Mouse (Mus musculus) liver, embryonic 15.5 days (tissue): ENCODE measurements around the gene Cenpn. TPM values are rescaled to one million over a fixed set of nuclear protein-coding genes. Genes with fewer than 3 reads are reported as not detected.

Experiments used
- ATAC-seq: fragments of 200-750 bp; cut with Nextera tagmentation; 2 replicates; pipeline ENCODE4 v1.8.0; 2017; ENCODE audit warnings: moderate number of reproducible peaks, mild to moderate bottlenecking, moderate library complexity; ENCODE audit not compliant: insufficient read depth
- H3K27ac ChIP-seq: fragments of 300-500 bp; sonication (generic); replicated peaks from 2 replicates; pipeline ENCODE4 v1.5.1; 2015; ENCODE audit warnings: mild to moderate bottlenecking, inconsistent platforms
- H3K27me3 ChIP-seq: fragments of 300-500 bp; sonication (generic); 2 replicates; pipeline ENCODE4 v1.6.1; 2015; ENCODE audit warnings: mild to moderate bottlenecking, inconsistent platforms
- H3K36me3 ChIP-seq: fragments of 300-500 bp; sonication (generic); replicated peaks from 2 replicates; pipeline ENCODE4 v1.6.1; 2015; ENCODE audit warnings: moderate library complexity, mild to moderate bottlenecking, inconsistent platforms
- H3K4me1 ChIP-seq: fragments of 300-500 bp; sonication (generic); replicated peaks from 2 replicates; pipeline ENCODE4 v1.6.1; 2015; ENCODE audit warnings: inconsistent platforms
- H3K4me2 ChIP-seq: fragments of 300-500 bp; sonication (generic); 2 replicates; pipeline ENCODE4 v1.6.1; 2015; ENCODE audit warnings: moderate library complexity, mild to moderate bottlenecking, inconsistent platforms
- H3K4me3 ChIP-seq: fragments of 300-500 bp; sonication (generic); replicated peaks from 2 replicates; pipeline ENCODE4 v1.5.1; 2015; ENCODE audit warnings: mild to moderate bottlenecking, inconsistent platforms
- H3K9ac ChIP-seq: fragments of 300-500 bp; sonication (generic); 2 replicates; pipeline ENCODE4 v1.6.1; 2015; ENCODE audit warnings: moderate library complexity, mild to moderate bottlenecking, inconsistent platforms
- H3K9me3 ChIP-seq: fragments of 300-500 bp; sonication (generic); replicated peaks from 2 replicates; pipeline ENCODE4 v1.6.1; 2016; ENCODE audit warnings: inconsistent platforms
- WGBS: fragments of 180-500 bp; shearing (Covaris S2); methylation state at CpG from one replicate; pipeline ENCODE4 v1.1.7; 2015; ENCODE audit warnings: mixed read lengths; ENCODE audit not compliant: insufficient replicate concordance; 5-methylcytosine and 5-hydroxymethylcytosine counted together
- polyA plus RNA-seq: library from polyadenylated mRNA; unstranded; fragments of >200 nt; fragmentation: Nextera tagmentation; extraction: Ambion mirVana; gene quantifications from 2 replicates; pipeline ENCODE4 v1.2.1, GENCODE M21; 2015

Gene Cenpn
- polyA plus RNA-seq, 1 experiment from 2014 or later = 24.8 TPM

DNA sequence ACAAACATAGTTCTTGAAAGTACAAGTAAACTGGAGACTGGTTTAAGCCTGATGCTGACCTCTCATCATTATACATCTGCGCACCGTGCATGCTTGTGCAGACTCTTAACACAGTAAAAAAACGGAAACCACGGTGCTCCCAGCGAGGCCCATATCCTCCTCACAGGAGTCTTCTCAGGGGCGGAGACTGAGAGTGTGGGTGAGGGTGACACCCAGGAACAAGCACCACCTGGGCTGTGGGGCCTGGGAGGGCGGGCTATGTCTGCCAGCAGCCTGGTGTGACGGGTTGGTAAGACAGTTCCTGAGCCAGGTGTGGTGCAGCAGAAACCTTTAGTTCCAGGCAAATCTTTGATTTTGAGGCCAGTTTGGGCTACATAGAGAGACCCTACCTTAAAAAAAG is 30.9 kb downstream of the Cenpn start:
- H3K4me1 ChIP-seq = peaks cover 11% of the 10 kb centered on the region
- H3K27ac ChIP-seq = no peak overlapping the region
- H3K4me3 ChIP-seq = no peak overlapping the region
- no peak for ATAC-seq
- no peak overlapping the region for H3K4me2 ChIP-seq
- H3K27me3 ChIP-seq = no peaks in the 10 kb centered on the region
- no peak overlapping the region for H3K9ac ChIP-seq
- H3K9me3 ChIP-seq = no peaks in the 10 kb centered on the region
- peaks cover 41% of the 10 kb centered on the region for H3K36me3 ChIP-seq
- WGBS = 61% methylated on average over 8 of the region's 8 CpGs

GRCm38 (mm10) chr8:116954415-116954814 is 32.9 kb downstream of the Cenpn start:
- Histone ChIP-seq H3K27ac (no peak overlapping the region), H3K36me3 (peaks cover 50% of the 10 kb centered on the region), H3K4me1 (peaks cover 3% of the 10 kb centered on the region), H3K9me3 (no peaks in the 10 kb centered on the region), H3K27me3 (no peaks in the 10 kb centered on the region), H3K4me2 (no peak overlapping the region), H3K4me3 (no peak overlapping the region), H3K9ac (no peak overlapping the region)
- no peak for ATAC-seq
- 73% methylated on average over 9 of the region's 9 CpGs for WGBS

DNA sequence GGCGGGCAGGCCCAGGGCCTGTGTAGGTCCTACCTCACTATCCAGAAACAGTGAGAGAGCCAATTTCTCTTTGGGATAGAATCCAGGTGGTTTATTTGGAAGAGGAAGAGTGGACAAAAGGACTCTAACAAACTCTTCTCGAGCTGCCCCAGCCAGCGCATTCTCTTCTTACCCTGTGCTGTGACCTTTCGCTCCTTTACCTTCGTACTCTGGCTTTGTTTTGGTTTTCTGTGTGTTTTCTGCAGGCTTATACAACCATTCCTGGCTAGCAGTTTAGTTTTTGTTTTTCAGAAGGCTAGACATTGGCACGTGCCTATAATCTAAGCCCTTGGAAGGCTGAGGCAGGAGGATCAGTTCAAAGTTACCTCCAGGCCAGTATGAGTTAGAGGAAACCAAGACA is 48.0 kb downstream of the Cenpn start:
- Histone ChIP-seq H3K27ac (no peak overlapping the region), H3K4me1 (no peaks in the 10 kb centered on the region), H3K9ac (no peak overlapping the region), H3K4me2 (no peak overlapping the region), H3K36me3 (no peaks in the 10 kb centered on the region), H3K9me3 (no peaks in the 10 kb centered on the region), H3K4me3 (no peak overlapping the region), H3K27me3 (peaks cover 7% of the 10 kb centered on the region)
- WGBS = 62% methylated on average over 6 of the region's 6 CpGs
- no peak for ATAC-seq

DNA sequence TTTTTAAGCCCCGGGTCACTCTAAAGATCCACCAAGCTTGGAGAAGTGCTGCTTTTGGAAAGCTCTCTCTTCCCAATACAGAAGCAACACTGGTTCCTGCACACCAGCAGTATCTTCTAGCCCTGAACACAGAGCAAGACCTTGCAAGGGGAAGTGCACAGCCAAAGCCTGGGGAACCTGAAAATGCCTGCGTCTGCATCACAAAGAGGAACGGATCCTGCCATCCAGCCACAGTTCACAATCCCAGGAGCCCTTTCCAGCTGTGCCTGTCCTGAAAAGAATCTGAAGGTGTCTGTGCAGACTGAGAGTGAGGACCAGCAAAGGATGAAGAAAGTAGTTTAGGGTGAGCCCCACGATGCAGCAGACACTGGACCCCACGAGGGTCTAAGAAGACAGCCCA is 53.5 kb downstream of the Cenpn start:
- Histone ChIP-seq H3K27ac (no peak overlapping the region), H3K4me3 (no peak overlapping the region), H3K4me2 (no peak overlapping the region), H3K9ac (no peak overlapping the region), H3K4me1 (peaks cover 17% of the 10 kb centered on the region), H3K36me3 (no peaks in the 10 kb centered on the region), H3K9me3 (no peaks in the 10 kb centered on the region), H3K27me3 (peaks cover 15% of the 10 kb centered on the region)
- no peak for ATAC-seq
- WGBS = 28% methylated on average over 5 of the region's 5 CpGs

GRCm38 (mm10) chr8:116975606-116976005 is 54.1 kb downstream of the Cenpn start:
- no peak overlapping the region for H3K4me2 ChIP-seq
- no peak overlapping the region for H3K4me3 ChIP-seq
- 54% methylated on average over 5 of the region's 5 CpGs for WGBS
- peaks cover 15% of the 10 kb centered on the region for H3K27me3 ChIP-seq
- H3K36me3 ChIP-seq = no peaks in the 10 kb centered on the region
- no peak overlapping the region for H3K9ac ChIP-seq
- H3K9me3 ChIP-seq = no peaks in the 10 kb centered on the region
- H3K4me1 ChIP-seq = peaks cover 20% of the 10 kb centered on the region
- ATAC-seq = no peak
- H3K27ac ChIP-seq = no peak overlapping the region

- Histone ChIP-seq H3K9me3 (no peaks in the 10 kb centered on the region), H3K4me2 (peak overlapping the region; percentile 94), H3K4me3 (peak overlapping the region; percentile 75), H3K27ac (no peak overlapping the region), H3K36me3 (0 out of 2 replicates have a peak, but pooled peaks cover 4% of the 10 kb centered on the region), H3K4me1 (peaks cover 20% of the 10 kb centered on the region), H3K27me3 (peaks cover 15% of the 10 kb centered on the region), H3K9ac (peak overlapping the region; percentile 41; the same call in 1 of the 2 replicates)
- WGBS = 33% methylated on average over 8 of the region's 8 CpGs
- no peak; the same call in 1 of the 2 replicates for ATAC-seq
These were observed 56.5 kb downstream of the Cenpn start for GRCm38 (mm10) chr8:116978052-116978451.

DNA sequence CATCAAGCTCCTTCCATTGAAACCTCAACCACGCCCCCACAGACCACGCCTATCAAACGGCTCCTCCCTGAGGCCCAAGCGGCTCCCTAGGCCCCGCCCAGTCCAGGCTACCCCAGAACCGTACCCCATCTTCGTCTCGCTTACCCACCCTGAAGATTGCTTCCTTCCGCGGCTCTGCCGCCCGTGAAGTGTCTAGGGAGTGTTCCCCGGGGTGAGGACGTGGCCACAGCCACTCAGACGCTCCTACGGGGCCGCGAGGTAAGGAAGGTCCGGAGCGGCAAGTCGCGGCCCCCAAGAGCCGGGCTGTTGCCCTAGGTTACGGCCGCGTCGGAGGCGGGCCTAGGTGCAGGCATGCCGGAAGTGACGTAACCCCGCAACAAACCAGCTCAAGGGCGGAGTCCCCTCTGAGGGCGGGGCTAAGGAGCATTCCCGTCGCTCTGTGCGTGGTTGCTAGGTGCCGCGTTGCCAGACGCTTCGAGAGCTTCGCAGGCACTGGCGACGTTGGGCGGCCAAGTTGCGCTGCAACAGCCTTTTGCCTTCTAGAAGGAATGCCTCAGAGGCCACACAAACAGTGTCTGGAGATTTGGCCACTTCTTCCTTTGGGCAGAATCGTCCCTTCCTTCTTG is 57.2 kb downstream of the Cenpn start, which contains the start of gene 1700030J22Rik:
Gene 1700030J22Rik (minus strand): TSS at position 329 of the 626 bp plus-strand sequence.
- Histone ChIP-seq H3K9me3 (no peaks in the 10 kb centered on the region), H3K36me3 (peaks cover 10% of the 10 kb centered on the region; the same call in 1 of the 2 replicates), H3K27me3 (peaks cover 15% of the 10 kb centered on the region), H3K4me2 (peak within 1 kb of the TSS; percentile 94), H3K4me3 (peak within 1 kb of the TSS; percentile 75), H3K27ac (peak within 1 kb of the TSS; percentile 53), H3K4me1 (peaks cover 20% of the 10 kb centered on the region), H3K9ac (peak within 1 kb of the TSS; percentile 56; the same call in 1 of the 2 replicates)
- under 1% methylated on average over 46 of the region's 46 CpGs for WGBS
- peak; percentile 96 for ATAC-seq

GRCm38 (mm10) chr8:116980117-116980516 is 58.6 kb downstream of the Cenpn start:
- Histone ChIP-seq H3K27ac (no peak overlapping the region), H3K4me3 (no peak overlapping the region), H3K4me2 (peak overlapping the region; percentile 20), H3K36me3 (peaks cover 17% of the 10 kb centered on the region; the same call in 1 of the 2 replicates), H3K9me3 (no peaks in the 10 kb centered on the region), H3K9ac (no peak overlapping the region), H3K4me1 (peaks cover 20% of the 10 kb centered on the region), H3K27me3 (peaks cover 3% of the 10 kb centered on the region; the same call in 1 of the 2 replicates)
- 17% methylated on average over 4 of the region's 4 CpGs for WGBS
- no peak for ATAC-seq

DNA sequence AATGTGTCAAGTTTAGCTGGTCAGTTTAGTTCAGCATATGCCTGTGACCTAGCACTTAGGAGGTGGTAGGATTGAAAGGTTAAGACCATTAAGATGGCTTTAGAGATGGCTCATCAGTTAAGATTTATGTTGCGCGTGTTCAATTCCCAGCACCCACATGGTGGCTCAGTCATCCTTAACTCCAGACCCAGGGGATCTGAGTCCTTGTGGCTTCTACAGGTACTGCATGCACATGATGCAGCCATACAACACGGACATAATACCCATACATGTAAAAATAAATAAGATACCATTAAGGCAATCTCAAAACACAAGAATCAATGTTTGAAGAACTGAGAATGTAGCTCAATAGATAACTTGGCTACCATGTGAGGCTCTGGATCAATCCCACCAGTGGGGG is 68.3 kb downstream of the Cenpn start:
- WGBS = 85% methylated on average over 3 of the region's 3 CpGs
- ATAC-seq = no peak
- Histone ChIP-seq H3K27ac (no peak overlapping the region), H3K9me3 (no peaks in the 10 kb centered on the region), H3K9ac (no peak overlapping the region), H3K4me2 (no peak overlapping the region), H3K27me3 (peaks cover 6% of the 10 kb centered on the region), H3K4me1 (peaks cover 29% of the 10 kb centered on the region), H3K4me3 (no peak overlapping the region), H3K36me3 (peaks cover 29% of the 10 kb centered on the region; the same call in 1 of the 2 replicates)

Other genes with a start within 250 kb of the Cenpn start
- 1.7 and 2.4 TPM in 2 replicates for gene Cdyl2, start 188.7 kb upstream of the Cenpn start, polyA plus RNA-seq
- 50.8 and 56.7 TPM in 2 replicates for gene Cmc2, start 275 bp upstream of the Cenpn start, polyA plus RNA-seq
- 3.6 and 3.7 TPM in 2 replicates for gene Atmin, start 21.7 kb downstream of the Cenpn start, polyA plus RNA-seq
- 0.48 and 0.51 TPM in 2 replicates for gene 1700030J22Rik, start 57.2 kb downstream of the Cenpn start, polyA plus RNA-seq
- 85.5 and 94.5 TPM in 2 replicates for gene Gcsh, start 71.8 kb downstream of the Cenpn start, polyA plus RNA-seq
- gene Pkd1l2, start 160.7 kb downstream of the Cenpn start, polyA plus RNA-seq = not detected in 2 replicates
- 6.0 and 6.2 TPM in 2 replicates for gene Bco1, start 174.1 kb downstream of the Cenpn start, polyA plus RNA-seq
- 0.79 and 0.98 TPM in 2 replicates for gene Gan, start 236.4 kb downstream of the Cenpn start, polyA plus RNA-seq